Mouse (Mus musculus): ENCODE data around the gene Zfp366.

- TF ChIP-seq CTCF (IDR thresholded peaks at IDR 0.05; ENCODE audit: control insufficient read depth, insufficient read depth, insufficient read length) (no peak), USF1 (IDR thresholded peaks at IDR 0.05; ENCODE audit: low read depth) (no peak), MAX (IDR thresholded peaks at IDR 0.05) (no peak)
Observed at GRCm38 (mm10) chr13:99184155-99184886, at the start of gene Zfp366.
